In genomic region chr11:74589401-74590238, GRCm38 (mm10) we compare ENCODE assay signal across 8 mouse cellular contexts. TPM values are rescaled to one million over a fixed set of nuclear protein-coding genes. Genes with fewer than 3 reads are reported as not detected.
DNase-seq lines count a peak whose midpoint lies in the region; ATAC-seq lines count a peak whose summit lies in the region.

No protein-coding gene starts in this region.

- no peak overlapping the region for H3K27ac ChIP-seq in kidney, embryonic 14.5 days (ENCODE audit: low read depth, low read length)
- peak overlapping the region; percentile 77 for H3K27ac ChIP-seq in hindbrain, embryonic 16.5 days (ENCODE audit: low read depth, low read length)
- no peak overlapping the region for H3K27ac ChIP-seq in midbrain, embryonic 11.5 days (ENCODE audit: low read depth, low read length)

- H3K4me3 ChIP-seq in kidney, embryonic 14.5 days (ENCODE audit: low read length): peak overlapping the region; percentile 42
- H3K4me3 ChIP-seq in hindbrain, embryonic 16.5 days (ENCODE audit: low read length): peak overlapping the region; percentile 56
- peak overlapping the region; percentile 44 for H3K4me3 ChIP-seq in midbrain, embryonic 11.5 days (ENCODE audit: low read depth, low read length)

- no peak overlapping the region for H3K9ac ChIP-seq in kidney, embryonic 14.5 days (ENCODE audit: low read depth, low read length)
- H3K9ac ChIP-seq in hindbrain, embryonic 16.5 days (ENCODE audit: low read depth, low read length): peak overlapping the region; percentile 65
- peak overlapping the region; percentile 51 for H3K9ac ChIP-seq in midbrain, embryonic 11.5 days (ENCODE audit: low read length)

- peaks cover 4% of the 10 kb centered on the region; the same call in 1 of the 2 replicates for H3K4me1 ChIP-seq in kidney, embryonic 14.5 days (ENCODE audit: control insufficient read depth, insufficient read depth, low read length)
- H3K4me1 ChIP-seq in hindbrain, embryonic 16.5 days (ENCODE audit: control insufficient read depth, insufficient read depth, low read depth, low read length): peaks cover 15% of the 10 kb centered on the region
- no peaks in the 10 kb centered on the region for H3K4me1 ChIP-seq in midbrain, embryonic 11.5 days (ENCODE audit: control insufficient read depth, insufficient read depth, low read length)

- H3K36me3 ChIP-seq in kidney, embryonic 14.5 days (ENCODE audit: control insufficient read depth, insufficient read depth, low read length): no peaks in the 10 kb centered on the region
- no peaks in the 10 kb centered on the region for H3K36me3 ChIP-seq in hindbrain, embryonic 16.5 days (ENCODE audit: control insufficient read depth, insufficient read depth, low read length)
- no peaks in the 10 kb centered on the region for H3K36me3 ChIP-seq in midbrain, embryonic 11.5 days (ENCODE audit: control insufficient read depth, insufficient read depth, low read length)

- WGBS in kidney, embryonic 14.5 days: 2% methylated on average over 65 of the region's 66 CpGs
- WGBS in hindbrain, embryonic 16.5 days: 2% methylated on average over 66 of the region's 66 CpGs
- WGBS in midbrain, embryonic 11.5 days: 2% methylated on average over 66 of the region's 66 CpGs

- no peak for DNase-seq in kidney, postnatal 36 days
- DNase-seq in cerebellum, postnatal 14 days: peak; percentile 79
- peak; percentile 89 for DNase-seq in midbrain, embryonic 11.5 days (ENCODE audit: low spot score, missing footprints)
- DNase-seq in telencephalon, adult 2 months (ENCODE audit: low read depth, low spot score): peak; percentile 50
- DNase-seq in gastrocnemius, adult 8-10 months (ENCODE audit: low spot score in 2 of 2): no peak
- no peak for DNase-seq in urinary bladder, postnatal 14 days (ENCODE audit: low spot score)

- H3K9me3 ChIP-seq in kidney, embryonic 14.5 days (ENCODE audit: control insufficient read depth, low read length): no peaks in the 10 kb centered on the region
- H3K9me3 ChIP-seq in hindbrain, embryonic 16.5 days (ENCODE audit: control insufficient read depth, low read length): no peaks in the 10 kb centered on the region
- no peaks in the 10 kb centered on the region for H3K9me3 ChIP-seq in midbrain, embryonic 11.5 days (ENCODE audit: control insufficient read depth, low read length)

- H3K4me2 ChIP-seq in kidney, embryonic 14.5 days (replicated peaks; ENCODE audit: low read depth, low read length): peak overlapping the region; percentile 65
- peak overlapping the region; percentile 54 for H3K4me2 ChIP-seq in hindbrain, embryonic 16.5 days (ENCODE audit: low read length)
- peak overlapping the region; percentile 59 for H3K4me2 ChIP-seq in midbrain, embryonic 11.5 days

- peaks cover 45% of the 10 kb centered on the region for H3K27me3 ChIP-seq in kidney, embryonic 14.5 days (ENCODE audit: control insufficient read depth, insufficient read depth, low read length)
- H3K27me3 ChIP-seq in hindbrain, embryonic 16.5 days (replicated peaks; ENCODE audit: control insufficient read depth, insufficient read depth, low read length): peaks cover 6% of the 10 kb centered on the region
- H3K27me3 ChIP-seq in midbrain, embryonic 11.5 days (ENCODE audit: control insufficient read depth, insufficient read depth, low read length): peaks cover 38% of the 10 kb centered on the region

- ATAC-seq in kidney, embryonic 14.5 days (ENCODE audit: low FRiP score, low TSS enrichment): no peak
- ATAC-seq in hindbrain, embryonic 16.5 days: peak; percentile 89
- ATAC-seq in midbrain, embryonic 11.5 days (ENCODE audit: low FRiP score): peak; percentile 86

RNA-seq across cellular contexts. Expression of gene Rap1gap2, which starts 21.1 kb away (rescaled TPM):
- polyA plus RNA-seq in kidney, embryonic 14.5 days (2014; fragmentation: Nextera tagmentation; extraction: Ambion mirVana): 4.1 and 5.0 TPM in 2 replicates
- 13.7 and 15.0 TPM in 2 replicates for polyA plus RNA-seq in hindbrain, embryonic 16.5 days (2015; fragmentation: Nextera tagmentation; extraction: Ambion mirVana)
- 2.5 TPM in 2 replicates for polyA plus RNA-seq in midbrain, embryonic 11.5 days (2014; fragmentation: Nextera tagmentation; extraction: Ambion mirVana)
- total RNA-seq in gastrocnemius, adult 8-10 months (2022): 1 to 10 TPM; 3.7 to 6.6 (median 5.9) TPM

RNA-seq across cellular contexts. Expression of gene Ccdc92b, which starts 29.8 kb away (rescaled TPM):
- 0.12 and 0.19 TPM in 2 replicates for polyA plus RNA-seq in kidney, embryonic 14.5 days (2014; fragmentation: Nextera tagmentation; extraction: Ambion mirVana)
- 2.5 and 2.9 TPM in 2 replicates for polyA plus RNA-seq in hindbrain, embryonic 16.5 days (2015; fragmentation: Nextera tagmentation; extraction: Ambion mirVana)
- 1.1 and 1.6 TPM in 2 replicates for polyA plus RNA-seq in midbrain, embryonic 11.5 days (2014; fragmentation: Nextera tagmentation; extraction: Ambion mirVana)
- total RNA-seq in gastrocnemius, adult 8-10 months (2022): under 1 TPM in 1 of 4 experiments, not detected in 3; 0.07 TPM

RNA-seq across cellular contexts. Expression of gene Cluh, which starts 59.7 kb away (rescaled TPM):
- polyA plus RNA-seq in kidney, embryonic 14.5 days (2014; fragmentation: Nextera tagmentation; extraction: Ambion mirVana): 15.2 and 28.2 TPM in 2 replicates
- polyA plus RNA-seq in hindbrain, embryonic 16.5 days (2015; fragmentation: Nextera tagmentation; extraction: Ambion mirVana): 18.7 and 22.7 TPM in 2 replicates
- 9.2 and 10.8 TPM in 2 replicates for polyA plus RNA-seq in midbrain, embryonic 11.5 days (2014; fragmentation: Nextera tagmentation; extraction: Ambion mirVana)
- 10 to 100 TPM; 87.3 to 98.6 (median 92.7) TPM for total RNA-seq in gastrocnemius, adult 8-10 months (2022)

Comparison
In these comparisons a context has a peak if more than half of its experiments do, and no peak if none do; other contexts are left out.
1. DNase-seq: peak in cerebellum, postnatal 14 days (2 of 2), midbrain, embryonic 11.5 days (single experiment) and telencephalon, adult 2 months (single experiment); none in kidney, postnatal 36 days (0 of 2), gastrocnemius, adult 8-10 months (0 of 2) and urinary bladder, postnatal 14 days (single experiment).
2. Peak in every context shown above with its lines, with median percentiles within 50 percentile points of each other: H3K4me2 ChIP-seq and H3K4me3 ChIP-seq.